Mouse (Mus musculus) MEL (cell line): ENCODE measurements around the gene Rac1. TPM values are rescaled to one million over a fixed set of nuclear protein-coding genes. Genes with fewer than 3 reads are reported as not detected.

ENCODE experiments used
- DNase-seq: peaks from one replicate; pipeline ENCODE4 v3.0.0; 2011; ENCODE audit warnings: low read depth, low spot score
- H3K27ac ChIP-seq: 2 replicates; pipeline ENCODE4 v1.5.1; 2012; ENCODE audit warnings: low read depth, mild to moderate bottlenecking, control low read depth, low read length, moderate library complexity; ENCODE audit not compliant: control insufficient read depth
- H3K27me3 ChIP-seq, 2 experiments: fragments of 150-350 bp in 1 of 2; sonication (generic) in 1 of 2; 2 replicates each; pipeline ENCODE4 v1.6.1; 2012; ENCODE audit warnings: low read length in 2 of 2, mild to moderate bottlenecking in 2 of 2, improper control_type of control experiment in 1 of 2, moderate library complexity in 1 of 2; ENCODE audit not compliant: insufficient read depth in 2 of 2, control insufficient read depth in 1 of 2
- H3K36me3 ChIP-seq, 2 experiments: 2 replicates each; pipeline ENCODE4 v1.6.1; 2012 to 2014; ENCODE audit warnings: low read length in 2 of 2, improper control_type of control experiment in 1 of 2, inconsistent platforms in 1 of 2, mild to moderate bottlenecking in 1 of 2; ENCODE audit not compliant: insufficient read depth in 2 of 2, control insufficient read depth in 1 of 2
- H3K4me1 ChIP-seq, 2 experiments: fragments of 150-350 bp in 1 of 2; sonication (generic) in 1 of 2; 2 replicates each; pipeline ENCODE4 v1.6.1; 2012; ENCODE audit warnings: low read length in 2 of 2, improper control_type of control experiment in 1 of 2, mild to moderate bottlenecking in 1 of 2; ENCODE audit not compliant: insufficient read depth in 2 of 2, control insufficient read depth in 1 of 2
- H3K4me3 ChIP-seq, 2 experiments: fragments of 150-350 bp in 1 of 2; sonication (generic) in 1 of 2; 2 replicates each; pipeline ENCODE4 v1.5.1; 2012; ENCODE audit warnings: low read depth in 2 of 2, low read length in 2 of 2, mild to moderate bottlenecking in 2 of 2, moderate library complexity in 2 of 2, control low read depth in 1 of 2, improper control_type of control experiment in 1 of 2; ENCODE audit not compliant: control insufficient read depth in 1 of 2, insufficient read depth in 1 of 2
- H3K79me2 ChIP-seq: 2 replicates; pipeline ENCODE4 v1.6.1; 2012; ENCODE audit warnings: mild to moderate bottlenecking, low read length, moderate library complexity; ENCODE audit not compliant: control insufficient read depth, poor library complexity, insufficient read depth
- H3K9ac ChIP-seq: 2 replicates; pipeline ENCODE4 v1.6.1; 2012; ENCODE audit warnings: low read depth, mild to moderate bottlenecking, control low read depth, low read length, moderate library complexity; ENCODE audit not compliant: control insufficient read depth, poor library complexity, severe bottlenecking
- H3K9me3 ChIP-seq: fragments of 150-350 bp; sonication (generic); replicated peaks from 2 replicates; pipeline ENCODE4 v1.6.1; 2012; ENCODE audit warnings: mild to moderate bottlenecking, low read length, improper control_type of control experiment, moderate library complexity; ENCODE audit not compliant: insufficient read depth
- CTCF ChIP-seq, 3 experiments: IDR thresholded peaks in 2 of 3; conservative IDR thresholded peaks in 1 of 3; 2 replicates each; pipeline ENCODE4 v1.5.1; 2011 to 2012; ENCODE audit warnings: low read length in 3 of 3, low read depth in 2 of 3, mild to moderate bottlenecking in 2 of 3, improper control_type of control experiment in 1 of 3, inconsistent platforms in 1 of 3, mixed read lengths in 1 of 3, moderate library complexity in 1 of 3; ENCODE audit not compliant: control insufficient read depth in 1 of 3, insufficient read depth in 1 of 3, poor library complexity in 1 of 3, severe bottlenecking in 1 of 3
- E2F4 ChIP-seq: IDR thresholded peaks from 2 replicates; pipeline ENCODE4 v1.6.1; 2011; ENCODE audit warnings: low read depth, low read length, improper control_type of control experiment, borderline replicate concordance
- ELF1 ChIP-seq: IDR thresholded peaks from 2 replicates; pipeline ENCODE4 v1.6.1; 2014; ENCODE audit warnings: low read depth, mild to moderate bottlenecking, inconsistent platforms, low read length, improper control_type of control experiment, moderate library complexity
- EP300 ChIP-seq, 2 experiments: IDR thresholded peaks; 2 replicates each; pipeline ENCODE4 v1.6.1; 2011; ENCODE audit warnings: improper control_type of control experiment in 2 of 2, low read length in 2 of 2, low read depth in 1 of 2, mild to moderate bottlenecking in 1 of 2
- ETS1 ChIP-seq: IDR thresholded peaks from 2 replicates; pipeline ENCODE4 v1.6.1; 2012; ENCODE audit warnings: low read depth, mild to moderate bottlenecking, inconsistent platforms, low read length, improper control_type of control experiment, moderate library complexity
- GABPA ChIP-seq: IDR thresholded peaks from 2 replicates; pipeline ENCODE4 v1.6.1; 2012; ENCODE audit warnings: low read depth, mild to moderate bottlenecking, inconsistent platforms, low read length, improper control_type of control experiment, moderate library complexity
- GATA1 ChIP-seq: IDR thresholded peaks from 2 replicates; pipeline ENCODE4 v1.6.1; 2011; ENCODE audit warnings: low read depth, low read length, improper control_type of control experiment
- HCFC1 ChIP-seq: IDR thresholded peaks from 2 replicates; pipeline ENCODE4 v1.6.1; 2012; ENCODE audit warnings: low read depth, mild to moderate bottlenecking, inconsistent platforms, low read length, improper control_type of control experiment, moderate library complexity
- JUND ChIP-seq: IDR thresholded peaks from 2 replicates; pipeline ENCODE4 v1.6.1; 2011; ENCODE audit warnings: low read depth, mild to moderate bottlenecking, improper control_type of control experiment, low read length
- KAT2A ChIP-seq: conservative IDR thresholded peaks from 2 replicates; pipeline ENCODE4 v1.6.1; 2012; ENCODE audit warnings: low read depth, low read length, improper control_type of control experiment, inconsistent platforms
- MAFK ChIP-seq: IDR thresholded peaks from 2 replicates; pipeline ENCODE4 v1.6.1; 2011; ENCODE audit warnings: low read depth, mild to moderate bottlenecking, low read length, improper control_type of control experiment, borderline replicate concordance
- MAZ ChIP-seq: IDR thresholded peaks from 2 replicates; pipeline ENCODE4 v1.6.1; 2012; ENCODE audit warnings: low read depth, mild to moderate bottlenecking, inconsistent platforms, low read length, improper control_type of control experiment
- MXI1 ChIP-seq: IDR thresholded peaks from 2 replicates; pipeline ENCODE4 v1.6.1; 2011; ENCODE audit warnings: mild to moderate bottlenecking, low read depth, low read length, improper control_type of control experiment
- NELFE ChIP-seq: IDR thresholded peaks from 2 replicates; pipeline ENCODE4 v1.6.1; 2011; ENCODE audit warnings: low read depth, low read length, improper control_type of control experiment
- NRF1 ChIP-seq: IDR thresholded peaks from 2 replicates; pipeline ENCODE4 v1.6.1; 2014; ENCODE audit warnings: low read depth, mild to moderate bottlenecking, inconsistent platforms, low read length, improper control_type of control experiment, moderate library complexity; ENCODE audit not compliant: poor library complexity, insufficient read depth, severe bottlenecking
- POLR2A ChIP-seq, 2 experiments: IDR thresholded peaks; 2 replicates each; pipeline ENCODE4 v1.6.1; 2011 to 2012; ENCODE audit warnings: low read length in 2 of 2, mild to moderate bottlenecking in 2 of 2, control low read depth in 1 of 2, improper control_type of control experiment in 1 of 2, low read depth in 1 of 2, moderate library complexity in 1 of 2; ENCODE audit not compliant: control insufficient read depth in 1 of 2, insufficient read depth in 1 of 2, poor library complexity in 1 of 2
- POLR2AphosphoS2 ChIP-seq: IDR thresholded peaks from 2 replicates; pipeline ENCODE4 v1.6.1; 2011; ENCODE audit warnings: low read length, improper control_type of control experiment
- SIN3A ChIP-seq: IDR thresholded peaks from 2 replicates; pipeline ENCODE4 v1.6.1; 2012; ENCODE audit warnings: low read length, improper control_type of control experiment, inconsistent platforms
- SMC3 ChIP-seq: IDR thresholded peaks from 2 replicates; pipeline ENCODE4 v1.6.1; 2011; ENCODE audit warnings: low read depth, low read length, improper control_type of control experiment
- TAL1 ChIP-seq: IDR thresholded peaks from 2 replicates; pipeline ENCODE4 v1.6.1; 2012; ENCODE audit warnings: mild to moderate bottlenecking, inconsistent platforms, low read length, moderate library complexity, mixed read lengths
- TBP ChIP-seq: IDR thresholded peaks from 2 replicates; pipeline ENCODE4 v1.8.0; 2011; ENCODE audit warnings: low read depth, low read length, improper control_type of control experiment
- TCF12 ChIP-seq: IDR thresholded peaks from 2 replicates; pipeline ENCODE4 v1.6.1; 2014; ENCODE audit warnings: low read depth, mild to moderate bottlenecking, inconsistent platforms, low read length, improper control_type of control experiment, moderate library complexity
- USF1 ChIP-seq: IDR thresholded peaks from 2 replicates; pipeline ENCODE4 v1.6.1; 2014; ENCODE audit warnings: low read depth, mild to moderate bottlenecking, inconsistent platforms, low read length, improper control_type of control experiment, moderate library complexity
- USF2 ChIP-seq, 2 experiments: IDR thresholded peaks; 2 replicates each; pipeline ENCODE4 v1.6.1; 2011 to 2012; ENCODE audit warnings: improper control_type of control experiment in 2 of 2, low read length in 2 of 2, borderline replicate concordance in 1 of 2, inconsistent platforms in 1 of 2, low read depth in 1 of 2, mild to moderate bottlenecking in 1 of 2; ENCODE audit not compliant: insufficient read depth in 1 of 2
- ZC3H11A ChIP-seq: IDR thresholded peaks from 2 replicates; pipeline ENCODE4 v1.6.1; 2012; ENCODE audit warnings: low read depth, mild to moderate bottlenecking, inconsistent platforms, low read length, improper control_type of control experiment
- ZKSCAN1 ChIP-seq: IDR thresholded peaks from 2 replicates; pipeline ENCODE4 v1.6.1; 2012; ENCODE audit warnings: low read depth, mild to moderate bottlenecking, inconsistent platforms, low read length, improper control_type of control experiment, moderate library complexity
- ZMIZ1 ChIP-seq: IDR thresholded peaks from 2 replicates; pipeline ENCODE4 v1.6.1; 2012; ENCODE audit warnings: low read depth, mild to moderate bottlenecking, inconsistent platforms, low read length, improper control_type of control experiment, moderate library complexity
- ZNF384 ChIP-seq: IDR thresholded peaks from 2 replicates; pipeline ENCODE4 v1.6.1; 2012; ENCODE audit warnings: low read depth, mild to moderate bottlenecking, inconsistent platforms, low read length, improper control_type of control experiment
- polyA plus RNA-seq, 2 experiments: library from polyadenylated mRNA; stranded (reverse) in 1 of 2; unstranded in 1 of 2; fragments of >175 nt in 1 of 2; fragments of >200 nt in 1 of 2; gene quantifications; 2 replicates each; pipeline versions ENCODE4 v1.2.1 to v1.2.4; 2012; ENCODE audit warnings: low replicate concordance in 2 of 2, low read depth in 1 of 2; ENCODE audit not compliant: insufficient read length in 2 of 2, insufficient read depth in 1 of 2, missing spikeins in 1 of 2
- total RNA-seq: library from RNA; depleted of rRNA; stranded (reverse); fragments of 300-350 nt; gene quantifications from 2 replicates; pipeline ENCODE4 v1.2.3, GENCODE M21; 2012

The Rac1 gene
- total and polyA plus RNA-seq, 3 experiments, result 105 to 251 (median 134) TPM

GRCm38 (mm10) chr5:143514878-143515277 is 13.0 kb downstream of the Rac1 start:
- H3K79me2 ChIP-seq, result peaks cover 44% of the 10 kb centered on the region
- H3K9ac ChIP-seq, result no peak overlapping the region
- peaks cover 12 to 20% of the 10 kb centered on the region in 2 experiments for H3K36me3 ChIP-seq
- no peak overlapping the region for H3K4me3 ChIP-seq
- DNase-seq, result no peak
- no peaks in the 10 kb centered on the region for H3K9me3 ChIP-seq
- H3K27ac ChIP-seq, result no peak overlapping the region
- TF ChIP-seq ZKSCAN1, result no peak
- TF ChIP-seq KAT2A, result no peak
- no peak for TF ChIP-seq POLR2AphosphoS2
- TF ChIP-seq ELF1, result no peak
- TF ChIP-seq USF1, result no peak
- no peak for TF ChIP-seq TAL1
- no peak for TF ChIP-seq JUND
- no peak for TF ChIP-seq ZMIZ1
- TF ChIP-seq EP300 (IDR thresholded peaks at IDR 0.05; ENCODE audit: low read depth in 1 of 2, low read length in 2 of 2), result no peak
- no peak for TF ChIP-seq POLR2A (IDR thresholded peaks at IDR 0.05; ENCODE audit: control insufficient read depth in 1 of 2, insufficient read depth in 1 of 2, low read depth in 1 of 2, low read length in 2 of 2, poor library complexity in 1 of 2)
- no peak for TF ChIP-seq TBP
- no peak for TF ChIP-seq NELFE
- no peak for TF ChIP-seq ZNF384
- TF ChIP-seq GABPA, result no peak
- no peak for TF ChIP-seq E2F4
- no peak for TF ChIP-seq CTCF (IDR thresholded peaks at IDR 0.05 in 2 of 3, conservative IDR thresholded peaks at IDR 0.05 in 1 of 3; ENCODE audit: control insufficient read depth in 1 of 3, insufficient read depth in 1 of 3, low read depth in 2 of 3, low read length in 3 of 3, poor library complexity in 1 of 3, severe bottlenecking in 1 of 3)
- H3K4me1 ChIP-seq, result peaks cover 0 to 8% of the 10 kb centered on the region in 2 experiments; a peak in 3 of 4 replicates
- H3K27me3 ChIP-seq, result no peaks in the 10 kb centered on the region

GRCm38 (mm10) chr5:143512305-143512704 is 15.5 kb downstream of the Rac1 start:
- H3K27ac ChIP-seq, result no peak overlapping the region
- peaks cover 3 to 14% of the 10 kb centered on the region in 2 experiments for H3K4me1 ChIP-seq
- peaks cover 17 to 24% of the 10 kb centered on the region in 2 experiments for H3K36me3 ChIP-seq
- TF ChIP-seq ZNF384 (no peak), ZC3H11A (no peak), USF2 (IDR thresholded peaks at IDR 0.05; ENCODE audit: borderline replicate concordance in 1 of 2, insufficient read depth in 1 of 2, low read depth in 1 of 2, low read length in 2 of 2) (no peak), TBP (no peak), JUND (no peak), ETS1 (no peak), NRF1 (no peak), MXI1 (no peak), POLR2AphosphoS2 (no peak), MAFK (no peak), HCFC1 (no peak), MAZ (no peak), GATA1 (no peak), ZKSCAN1 (no peak), POLR2A (IDR thresholded peaks at IDR 0.05; ENCODE audit: control insufficient read depth in 1 of 2, insufficient read depth in 1 of 2, low read depth in 1 of 2, low read length in 2 of 2, poor library complexity in 1 of 2) (no peak), SIN3A (no peak), TCF12 (no peak), SMC3 (no peak)
- peaks cover 31% of the 10 kb centered on the region for H3K79me2 ChIP-seq
- no peaks in the 10 kb centered on the region for H3K27me3 ChIP-seq
- no peak overlapping the region for H3K9ac ChIP-seq
- no peaks in the 10 kb centered on the region for H3K9me3 ChIP-seq
- DNase-seq, result no peak
- H3K4me3 ChIP-seq, result no peak overlapping the region
